Mouse (Mus musculus): ENCODE data around the gene Rab4a.
A peak's percentile ranks its signal among the peaks of the same experiment; 100 is the strongest.

DNA sequence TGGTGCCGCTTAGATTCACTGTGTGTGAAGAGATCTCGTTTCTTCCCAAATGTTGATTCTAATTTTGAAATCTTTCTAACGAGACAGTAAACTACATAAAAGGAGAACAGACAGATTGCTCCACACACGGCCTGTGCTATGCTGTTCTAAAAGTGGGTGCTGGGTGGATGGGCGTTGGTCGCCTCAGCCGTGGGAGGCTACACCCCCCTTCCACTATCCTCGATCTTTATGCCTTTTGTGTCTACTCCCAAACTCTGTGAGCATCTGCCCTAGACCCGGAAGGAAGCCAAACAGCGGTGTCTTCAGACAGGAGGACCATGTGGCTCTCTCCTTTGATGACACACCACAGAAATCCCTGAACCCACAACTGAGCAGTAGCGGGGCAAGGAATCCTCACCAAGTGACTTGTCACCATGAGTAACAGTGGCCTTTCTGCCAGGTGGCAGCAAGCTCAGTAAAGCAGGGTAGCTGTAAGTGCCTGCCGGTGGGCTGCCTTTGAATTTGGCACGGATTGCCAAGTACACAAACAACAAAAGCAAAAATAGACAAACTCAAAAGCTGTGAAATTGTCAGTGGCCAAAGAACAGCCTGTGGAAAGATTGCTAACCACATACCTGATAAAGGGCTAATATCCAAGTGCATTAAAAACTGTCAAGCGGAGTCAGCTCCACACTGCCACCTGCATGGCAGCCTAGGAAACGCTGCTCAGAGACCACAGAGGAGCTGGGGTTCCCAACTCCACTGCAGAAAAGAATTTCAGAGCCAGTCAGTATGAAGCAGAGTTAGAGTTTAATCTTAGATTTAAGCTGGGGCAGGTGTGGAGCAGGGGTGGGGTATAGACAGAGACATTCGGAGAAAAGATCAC is 37.1 kb upstream of the Rab4a start:
- no peak for TF ChIP-seq USF1 (IDR thresholded peaks at IDR 0.05; ENCODE audit: low read depth)
- peak; percentile 46 for TF ChIP-seq CTCF (IDR thresholded peaks at IDR 0.05; ENCODE audit: control insufficient read depth, insufficient read depth, insufficient read length)
- no peak for TF ChIP-seq FOSL1 (IDR thresholded peaks at IDR 0.05; ENCODE audit: insufficient read depth, low read length, poor library complexity, severe bottlenecking)
- no peak for TF ChIP-seq MAX (IDR thresholded peaks at IDR 0.05)
- TF ChIP-seq MYOG (IDR thresholded peaks at IDR 0.05; ENCODE audit: control insufficient read depth, extremely low read depth, insufficient read length) = no peak
- no peak for TF ChIP-seq MYOD1 (IDR thresholded peaks at IDR 0.05; ENCODE audit: control insufficient read depth, insufficient read length, low read depth)

Measured in C2C12 (cell line).